Mouse (Mus musculus) limb, embryonic 12.5 days (tissue): ENCODE data around the gene Slc8b1. TPM values are rescaled to one million over a fixed set of nuclear protein-coding genes. Genes with fewer than 3 reads are reported as not detected.
"Not testable (repeated sequence)": the region's sequence is repeated elsewhere in the genome, so short reads cannot be mapped to it uniquely, and the experiment has no call there.

Experiments used
- ATAC-seq: fragments of 200-750 bp; cut with Nextera tagmentation; 2 replicates; pipeline ENCODE4 v1.8.0; 2017; ENCODE audit warnings: low read depth, moderate TSS enrichment; ENCODE audit not compliant: insufficient number of reproducible peaks, insufficient read depth, low FRiP score, low TSS enrichment
- H3K27ac ChIP-seq: fragments of 300-500 bp; sonication (generic); 2 replicates; pipeline ENCODE4 v1.5.1; 2016; ENCODE audit warnings: mild to moderate bottlenecking, moderate library complexity
- H3K27me3 ChIP-seq: fragments of 300-500 bp; sonication (generic); 2 replicates; pipeline ENCODE4 v1.6.1; 2016; ENCODE audit warnings: mild to moderate bottlenecking, moderate library complexity
- H3K36me3 ChIP-seq: fragments of 300-500 bp; sonication (generic); 2 replicates; pipeline ENCODE4 v1.6.1; 2016; ENCODE audit warnings: mild to moderate bottlenecking, moderate library complexity
- H3K4me1 ChIP-seq: fragments of 300-500 bp; sonication (generic); replicated peaks from 2 replicates; pipeline ENCODE4 v1.6.1; 2016
- H3K4me2 ChIP-seq: fragments of 300-500 bp; sonication (generic); 2 replicates; pipeline ENCODE4 v1.6.1; 2016; ENCODE audit warnings: mild to moderate bottlenecking, moderate library complexity
- H3K4me3 ChIP-seq: fragments of 300-500 bp; sonication (generic); replicated peaks from 2 replicates; pipeline ENCODE4 v1.5.1; 2016; ENCODE audit warnings: mild to moderate bottlenecking
- H3K9ac ChIP-seq: fragments of 300-500 bp; sonication (generic); replicated peaks from 2 replicates; pipeline ENCODE4 v1.6.1; 2016; ENCODE audit warnings: mild to moderate bottlenecking, moderate library complexity
- H3K9me3 ChIP-seq: fragments of 300-500 bp; sonication (generic); 2 replicates; pipeline ENCODE4 v1.6.1; 2016; ENCODE audit warnings: mild to moderate bottlenecking, moderate library complexity
- WGBS: fragments of 180-500 bp; shearing (Covaris S2); methylation state at CpG from one replicate; pipeline ENCODE4 v1.1.7; 2016; 5-methylcytosine and 5-hydroxymethylcytosine counted together
- polyA plus RNA-seq: library from polyadenylated mRNA; unstranded; fragments of >200 nt; fragmentation: Nextera tagmentation; extraction: Ambion mirVana; gene quantifications from 2 replicates; pipeline ENCODE4 v1.2.1, GENCODE M21; 2016

Gene Slc8b1
- polyA plus RNA-seq, 1 experiment from 2014 or later, result 6.1 TPM

- H3K4me2 ChIP-seq, result no peak overlapping the region
- 72% methylated on average over 10 of the region's 10 CpGs for WGBS
- H3K4me1 ChIP-seq, result no peaks in the 10 kb centered on the region
- peaks cover 74% of the 10 kb centered on the region for H3K36me3 ChIP-seq
- no peaks in the 10 kb centered on the region for H3K27me3 ChIP-seq
- no peak overlapping the region for H3K4me3 ChIP-seq
- no peaks in the 10 kb centered on the region for H3K9me3 ChIP-seq
- ATAC-seq, result no peak
- H3K27ac ChIP-seq, result no peak overlapping the region
- 0 out of 2 replicates have a peak overlapping the region, but pooled peaks have one; percentile 23 for H3K9ac ChIP-seq
These were observed 15.8 kb upstream of the Slc8b1 start for GRCm38 (mm10) chr5:120495064-120495702.

DNA sequence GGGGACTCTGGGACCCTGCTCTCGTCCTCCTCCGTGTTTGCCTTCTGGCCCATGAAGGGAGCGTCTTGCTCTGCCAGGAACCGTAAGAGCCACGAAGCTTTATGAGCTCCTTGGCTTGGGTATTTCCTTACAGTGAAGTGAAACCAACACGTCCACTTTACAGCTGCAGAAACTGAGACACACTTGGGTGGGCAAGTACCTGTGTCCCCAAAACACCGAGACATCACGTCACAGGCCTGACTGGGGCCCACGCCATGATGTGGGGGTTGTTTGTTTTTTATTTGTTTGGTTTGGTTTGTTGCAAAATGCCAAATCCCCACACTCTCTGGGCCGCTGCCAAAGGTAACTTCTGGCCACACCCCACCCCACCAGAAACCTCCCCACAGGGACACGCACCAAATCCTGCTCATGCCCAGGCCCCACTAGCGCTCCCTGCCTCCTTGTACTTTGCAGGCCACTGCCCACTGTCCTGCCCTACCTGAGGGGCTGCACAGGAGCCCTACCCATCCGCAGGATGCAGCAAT, 15.2 kb upstream of the Slc8b1 start:
- no peak overlapping the region for H3K4me2 ChIP-seq
- H3K36me3 ChIP-seq, result peaks cover 68% of the 10 kb centered on the region
- no peak overlapping the region for H3K27ac ChIP-seq
- H3K27me3 ChIP-seq, result no peaks in the 10 kb centered on the region
- H3K4me3 ChIP-seq, result no peak overlapping the region
- 86% methylated on average over 13 of the region's 13 CpGs for WGBS
- ATAC-seq, result no peak
- no peak overlapping the region for H3K9ac ChIP-seq
- H3K9me3 ChIP-seq, result no peaks in the 10 kb centered on the region
- H3K4me1 ChIP-seq, result no peaks in the 10 kb centered on the region

DNA sequence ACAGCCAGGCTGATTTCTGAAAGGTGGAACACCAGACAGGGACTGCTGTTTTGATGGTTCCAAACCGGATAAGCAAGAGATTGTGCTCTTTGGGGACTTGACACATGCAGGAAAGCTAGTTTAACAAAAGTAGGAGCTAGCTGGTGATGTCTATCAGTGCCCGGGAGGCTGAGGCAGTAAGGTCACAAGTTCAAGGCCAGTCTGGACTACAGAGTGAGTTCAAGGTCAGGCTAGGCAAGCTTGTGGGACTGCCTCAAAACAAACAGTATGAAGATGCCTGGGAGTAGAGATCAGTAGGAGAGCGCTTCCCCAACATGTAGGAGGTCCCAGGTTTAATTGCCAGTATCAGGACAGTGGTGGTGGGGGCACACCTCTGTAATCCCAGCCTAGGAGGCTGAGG, 13.9 kb upstream of the Slc8b1 start:
- Histone ChIP-seq H3K27me3 (no peaks in the 10 kb centered on the region), H3K27ac (no peak overlapping the region), H3K36me3 (peaks cover 59% of the 10 kb centered on the region), H3K4me3 (no peak overlapping the region), H3K9me3 (no peaks in the 10 kb centered on the region), H3K4me2 (no peak overlapping the region), H3K9ac (no peak overlapping the region), H3K4me1 (peaks cover 4% of the 10 kb centered on the region)
- WGBS, result 94% methylated on average over 3 of the region's 3 CpGs
- ATAC-seq, result no peak

DNA sequence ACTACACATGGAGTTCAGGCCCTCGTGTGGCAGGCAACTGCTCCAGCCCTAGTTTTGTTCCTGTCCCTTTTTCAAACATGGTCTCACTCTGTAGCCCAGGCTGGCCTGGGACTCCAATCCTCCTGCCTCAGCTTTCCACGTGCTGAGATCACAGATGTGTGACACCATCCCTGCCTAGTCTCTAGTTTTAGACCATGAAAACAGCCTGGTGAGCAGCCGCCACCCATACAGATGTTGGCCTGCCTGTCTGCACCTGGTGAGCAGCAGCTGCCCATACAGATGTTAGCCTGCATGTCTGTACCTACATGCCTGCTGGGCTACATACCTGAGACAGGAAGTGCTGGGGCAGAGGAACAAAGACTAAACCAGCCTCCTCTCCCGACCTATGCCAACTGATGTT, 11.8 kb upstream of the Slc8b1 start:
- no peak for ATAC-seq
- H3K27ac ChIP-seq, result no peak overlapping the region
- H3K4me2 ChIP-seq, result no peak overlapping the region
- H3K36me3 ChIP-seq, result peaks cover 37% of the 10 kb centered on the region
- no peaks in the 10 kb centered on the region for H3K27me3 ChIP-seq
- H3K9ac ChIP-seq, result no peak overlapping the region
- no peak overlapping the region for H3K4me3 ChIP-seq
- H3K4me1 ChIP-seq, result peaks cover 15% of the 10 kb centered on the region
- 74% methylated on average over 4 of the region's 4 CpGs for WGBS
- no peaks in the 10 kb centered on the region for H3K9me3 ChIP-seq

DNA sequence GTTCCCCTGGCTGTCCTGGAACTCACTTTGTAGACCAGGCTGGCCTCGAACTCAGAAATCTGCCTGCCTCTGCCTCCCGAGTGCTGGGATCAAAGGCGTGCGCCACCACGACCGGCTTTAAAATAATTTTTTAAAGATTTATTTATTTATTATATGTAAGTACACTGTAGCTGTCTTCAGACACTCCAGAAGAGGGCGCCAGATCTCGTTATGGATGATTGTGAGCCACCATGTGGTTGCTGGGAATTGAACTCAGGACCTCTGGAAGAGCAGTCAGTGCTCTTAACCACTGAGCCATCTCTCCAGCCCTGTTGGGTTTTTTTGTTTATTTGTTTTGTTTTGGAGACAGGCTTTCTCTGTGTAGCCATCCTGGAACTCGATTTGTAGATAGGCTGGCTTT, 10.4 kb upstream of the Slc8b1 start:
- not testable (repeated sequence) for ATAC-seq

DNA sequence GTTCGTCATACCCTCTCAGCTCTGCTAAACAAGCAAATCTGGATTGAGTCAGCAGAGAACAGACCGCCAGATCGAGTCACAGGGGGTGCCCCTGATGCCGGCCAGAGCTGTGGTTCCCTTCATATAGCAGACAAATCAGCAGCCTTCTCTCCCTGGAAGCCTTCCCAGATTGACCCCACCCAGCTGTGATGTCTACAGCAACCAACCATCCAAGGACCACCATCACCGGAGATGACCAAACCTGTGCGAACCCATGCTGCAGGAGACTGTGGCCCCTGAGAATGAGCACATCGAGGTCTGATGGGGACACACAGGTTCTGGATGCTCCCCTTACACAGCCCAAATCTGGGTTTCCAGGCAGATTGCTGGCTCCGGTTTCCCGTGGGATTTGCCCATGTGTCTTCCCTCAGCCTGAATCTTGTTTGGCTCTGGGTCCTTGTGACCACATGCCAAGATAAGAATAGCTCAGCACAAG, 8.8 kb upstream of the Slc8b1 start:
- Histone ChIP-seq H3K9ac (peak overlapping the region; percentile 85), H3K4me1 (peaks cover 26% of the 10 kb centered on the region), H3K27me3 (no peaks in the 10 kb centered on the region), H3K36me3 (peaks cover 18% of the 10 kb centered on the region), H3K4me3 (peak overlapping the region; percentile 85), H3K4me2 (peak overlapping the region; percentile 98), H3K27ac (no peak overlapping the region), H3K9me3 (no peaks in the 10 kb centered on the region)
- ATAC-seq, result no peak
- 59% methylated on average over 9 of the region's 9 CpGs for WGBS

More for the DNA sequence above, 10.4 kb upstream of the Slc8b1 start:
- not testable (repeated sequence) for H3K4me2 ChIP-seq, H3K27me3 ChIP-seq, H3K9me3 ChIP-seq, H3K27ac ChIP-seq, H3K9ac ChIP-seq, H3K4me3 ChIP-seq
- Histone ChIP-seq H3K4me1 (peaks cover 19% of the 10 kb centered on the region), H3K36me3 (peaks cover 30% of the 10 kb centered on the region)
- WGBS, result 85% methylated on average over 9 of the region's 9 CpGs

GRCm38 (mm10) chr5:120502675-120503143, 8.3 kb upstream of the Slc8b1 start:
- Histone ChIP-seq H3K4me3 (peak overlapping the region; percentile 85), H3K27me3 (no peaks in the 10 kb centered on the region), H3K9me3 (no peaks in the 10 kb centered on the region), H3K27ac (no peak overlapping the region), H3K36me3 (peaks cover 13% of the 10 kb centered on the region), H3K4me1 (peaks cover 26% of the 10 kb centered on the region), H3K9ac (peak overlapping the region; percentile 85), H3K4me2 (peak overlapping the region; percentile 98)
- WGBS, result 10% methylated on average over 12 of the region's 12 CpGs
- no peak for ATAC-seq

GRCm38 (mm10) chr5:120503144-120503795, 7.7 kb upstream of the Slc8b1 start, which contains the start of gene Plbd2:
Gene Plbd2, minus strand, starts transcription at chr5:120503625.
- no peaks in the 10 kb centered on the region for H3K9me3 ChIP-seq
- peak within 1 kb of the TSS; percentile 98 for H3K4me2 ChIP-seq
- peak; percentile 56 for ATAC-seq
- H3K9ac ChIP-seq, result peak within 1 kb of the TSS; percentile 85
- WGBS, result under 1% methylated on average over 49 of the region's 55 CpGs
- H3K4me3 ChIP-seq, result peak within 1 kb of the TSS; percentile 85
- H3K36me3 ChIP-seq, result peaks cover 10% of the 10 kb centered on the region
- H3K4me1 ChIP-seq, result peaks cover 26% of the 10 kb centered on the region
- H3K27ac ChIP-seq, result no peak within 1 kb of the TSS
- no peaks in the 10 kb centered on the region for H3K27me3 ChIP-seq

DNA sequence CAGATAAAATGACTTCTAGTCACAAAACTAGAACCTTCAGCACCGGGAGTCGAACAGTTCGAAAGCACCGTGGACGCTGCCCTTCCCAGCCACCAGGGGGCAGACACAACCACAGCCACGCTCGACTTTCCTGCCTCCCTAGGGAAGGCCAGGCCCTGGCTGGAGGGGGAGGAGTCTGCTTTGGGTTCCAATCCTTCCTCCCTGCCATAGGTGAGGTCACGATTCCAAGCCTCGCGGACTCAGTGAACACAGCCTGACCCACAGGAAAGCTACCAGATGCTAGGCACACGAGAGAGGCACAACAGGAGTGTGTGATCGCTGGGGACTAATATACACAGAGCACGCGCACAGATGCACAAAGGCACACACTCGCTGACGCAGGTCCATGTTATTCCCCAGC, 5.6 kb upstream of the Slc8b1 start:
- Histone ChIP-seq H3K27me3 (no peaks in the 10 kb centered on the region), H3K4me3 (no peak overlapping the region), H3K9ac (no peak overlapping the region), H3K9me3 (no peaks in the 10 kb centered on the region), H3K36me3 (no peaks in the 10 kb centered on the region), H3K4me2 (peak overlapping the region; percentile 27), H3K4me1 (peaks cover 26% of the 10 kb centered on the region), H3K27ac (no peak overlapping the region)
- no peak for ATAC-seq
- WGBS, result 23% methylated on average over 16 of the region's 16 CpGs

DNA sequence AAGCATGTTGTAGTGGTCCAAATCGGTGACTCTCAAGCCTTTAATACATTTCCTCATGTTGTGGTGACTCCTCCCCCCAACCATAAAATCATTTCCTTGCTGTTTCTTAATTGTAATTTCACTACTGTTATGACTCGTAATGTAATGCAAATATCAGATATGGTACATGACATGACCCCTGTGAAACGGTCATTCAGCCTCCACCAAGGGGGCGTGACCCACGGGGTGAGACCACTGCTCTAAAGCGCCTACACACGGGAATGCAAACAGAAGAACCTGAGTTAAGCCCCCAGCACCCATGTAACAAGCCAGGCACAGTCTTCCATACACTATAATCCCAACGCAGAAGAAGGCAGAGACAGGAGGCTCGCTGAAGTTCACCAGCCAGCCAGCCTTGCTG, 5.2 kb upstream of the Slc8b1 start:
- Histone ChIP-seq H3K4me2 (peak overlapping the region; percentile 27; the same call in 1 of the 2 replicates), H3K9ac (no peak overlapping the region), H3K27ac (no peak overlapping the region), H3K36me3 (no peaks in the 10 kb centered on the region), H3K4me1 (peaks cover 30% of the 10 kb centered on the region), H3K27me3 (no peaks in the 10 kb centered on the region), H3K9me3 (no peaks in the 10 kb centered on the region), H3K4me3 (no peak overlapping the region)
- no peak for ATAC-seq
- WGBS, result 68% methylated on average over 9 of the region's 9 CpGs

- WGBS, result 61% methylated on average over 9 of the region's 9 CpGs
- H3K9ac ChIP-seq, result no peak overlapping the region
- no peaks in the 10 kb centered on the region for H3K9me3 ChIP-seq
- H3K4me1 ChIP-seq, result peaks cover 34% of the 10 kb centered on the region
- ATAC-seq, result no peak
- no peak overlapping the region for H3K4me3 ChIP-seq
- no peaks in the 10 kb centered on the region; the same call in 1 of the 2 replicates for H3K27me3 ChIP-seq
- no peaks in the 10 kb centered on the region for H3K36me3 ChIP-seq
- no peak overlapping the region for H3K4me2 ChIP-seq
- H3K27ac ChIP-seq, result no peak overlapping the region
These were observed 4.5 kb upstream of the Slc8b1 start for GRCm38 (mm10) chr5:120506490-120506889.
